Mouse (Mus musculus): ENCODE results near the gene Ggta1.

- no peak for TF ChIP-seq CTCF (IDR thresholded peaks at IDR 0.05; ENCODE audit: low read depth)
- TF ChIP-seq EP300 (IDR thresholded peaks at IDR 0.05; ENCODE audit: low read depth) = no peak
These were observed 31.0 kb downstream of the Ggta1 start for GRCm38 (mm10) chr2:35432011-35432410.

All from liver, postnatal 0 days (tissue).